Mouse (Mus musculus) lung, adult 2 months (tissue): Measurements from ENCODE around the gene Keap1.

Source experiments
- CTCF ChIP-seq: fragments of 200-500 bp; IDR thresholded peaks from 2 replicates; pipeline ENCODE4 v1.5.1; 2011; ENCODE audit warnings: mild to moderate bottlenecking, low read length, control low read depth; ENCODE audit not compliant: insufficient read depth
- POLR2A ChIP-seq: fragments of 200-500 bp; IDR thresholded peaks from 2 replicates; pipeline ENCODE4 v1.6.1; 2011; ENCODE audit warnings: low read depth, mild to moderate bottlenecking, control low read depth, low read length, borderline replicate concordance; ENCODE audit errors: extremely low read depth

GRCm38 (mm10) chr9:21237368-21238003 lies 1.7 kb downstream of the Keap1 start:
- TF ChIP-seq CTCF: peak; percentile 16; the same call in 1 of the 2 replicates
- TF ChIP-seq POLR2A: no peak
